Mouse (Mus musculus): Measurements from ENCODE around the gene Hoxb13. TPM values are rescaled to one million over a fixed set of nuclear protein-coding genes. Genes with fewer than 3 reads are reported as not detected.
A peak's percentile ranks its signal among the peaks of the same experiment; 100 is the strongest.

Hoxb13 gene
- not detected for total RNA-seq (2021)

DNA sequence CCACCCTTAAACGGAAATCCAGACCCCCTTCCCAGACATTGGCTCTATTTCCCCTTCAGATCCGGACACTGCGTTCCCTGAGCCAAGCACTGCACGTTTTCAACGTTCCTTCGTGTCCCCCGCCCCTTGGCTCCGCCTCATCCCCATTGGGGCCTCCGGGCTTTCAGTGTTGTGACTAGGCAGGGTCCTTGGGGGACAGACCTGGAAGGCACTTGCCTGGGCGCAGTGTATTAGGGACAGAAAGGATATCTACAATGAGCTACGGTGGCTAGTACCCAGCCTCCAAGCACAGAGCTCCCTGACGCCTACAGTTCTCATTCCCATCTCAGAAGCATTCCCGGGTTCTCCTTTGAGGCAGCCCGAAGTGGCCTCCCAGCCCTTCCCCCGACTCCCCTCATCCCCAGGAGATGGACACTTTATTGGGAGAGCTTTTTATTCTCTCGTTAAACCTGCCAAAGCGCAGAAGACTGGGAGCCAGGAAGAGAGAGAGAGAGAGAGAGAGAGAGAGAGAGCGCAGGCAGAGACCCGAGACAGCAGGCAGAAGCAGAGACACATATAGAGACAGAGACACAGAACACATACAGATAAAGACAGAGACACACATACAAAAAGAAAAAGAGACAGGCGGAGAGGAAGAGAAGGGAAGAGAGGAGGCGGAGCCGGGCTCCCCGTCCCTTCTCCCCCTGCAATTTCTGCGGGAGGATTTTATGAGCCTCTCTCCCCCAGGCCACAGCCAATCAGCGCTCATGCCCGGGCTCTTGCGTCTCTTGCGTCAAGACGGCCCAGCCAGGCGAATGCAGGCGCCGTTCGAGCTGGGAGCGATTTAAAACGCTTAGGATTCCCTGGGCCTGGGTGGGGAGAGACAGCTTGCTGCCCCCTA is at the start of gene Hoxb13:
Hoxb13 (plus strand) TSS at position 796 of the 880 bp plus-strand sequence.
- no peak for DNase-seq

DNA sequence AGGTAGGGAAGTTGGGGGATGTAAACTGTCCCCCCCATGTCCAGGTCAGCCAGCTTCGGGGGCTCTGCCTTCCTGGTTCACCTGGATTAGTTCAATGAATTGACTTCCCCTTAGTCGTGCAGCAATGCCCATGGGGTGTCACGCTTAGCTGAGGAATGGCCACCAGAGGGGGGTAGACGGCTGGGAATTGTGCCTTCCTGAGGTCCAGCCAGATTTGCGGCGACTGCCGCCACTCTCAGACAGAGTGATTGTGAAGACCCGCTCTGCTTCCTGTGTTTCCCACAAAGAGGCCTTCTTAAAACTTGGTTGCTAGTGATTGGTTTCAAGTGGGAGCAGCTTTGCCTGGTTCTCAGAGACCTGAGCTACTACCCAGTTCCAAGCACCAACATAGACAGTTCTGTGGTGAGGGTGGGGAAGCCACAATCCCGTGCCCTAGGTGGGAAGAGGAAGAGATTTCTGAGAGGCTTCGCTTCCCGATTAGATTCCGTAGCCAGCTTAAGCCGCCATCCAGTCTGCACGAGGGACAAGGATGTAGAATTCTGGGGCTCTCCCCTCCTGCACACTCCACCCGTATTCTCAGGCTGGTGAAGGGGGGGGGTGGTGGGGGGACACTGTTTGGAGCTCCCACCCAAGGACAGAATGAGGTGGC is 48.4 kb upstream of the Hoxb13 start:
- DNase-seq = peak; percentile 86

GRCm38 (mm10) chr11:96147471-96147870 is 46.6 kb upstream of the Hoxb13 start:
- no peak for DNase-seq

- no peak for DNase-seq
Observed at GRCm38 (mm10) chr11:96164769-96165168, 29.3 kb upstream of the Hoxb13 start.

DNA sequence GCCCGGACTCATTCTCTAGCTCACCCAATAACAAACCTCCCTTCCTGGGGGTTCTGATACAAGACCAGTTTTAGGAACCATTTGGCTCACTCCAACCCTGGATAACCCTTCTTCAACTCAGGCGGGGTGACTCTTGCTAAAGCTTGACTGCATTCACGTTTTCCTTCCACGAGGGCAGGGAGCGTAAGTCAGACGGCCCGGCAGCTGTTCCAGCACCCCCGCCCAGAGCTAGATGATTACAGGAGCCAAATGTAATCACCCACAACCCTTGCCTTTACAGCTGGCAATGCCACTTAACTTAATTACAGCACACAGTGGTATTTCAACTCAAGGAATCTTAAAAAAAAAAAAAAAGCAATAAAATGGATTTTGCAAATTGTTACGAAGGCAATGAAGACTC is 26.0 kb upstream of the Hoxb13 start:
- DNase-seq = no peak

DNA sequence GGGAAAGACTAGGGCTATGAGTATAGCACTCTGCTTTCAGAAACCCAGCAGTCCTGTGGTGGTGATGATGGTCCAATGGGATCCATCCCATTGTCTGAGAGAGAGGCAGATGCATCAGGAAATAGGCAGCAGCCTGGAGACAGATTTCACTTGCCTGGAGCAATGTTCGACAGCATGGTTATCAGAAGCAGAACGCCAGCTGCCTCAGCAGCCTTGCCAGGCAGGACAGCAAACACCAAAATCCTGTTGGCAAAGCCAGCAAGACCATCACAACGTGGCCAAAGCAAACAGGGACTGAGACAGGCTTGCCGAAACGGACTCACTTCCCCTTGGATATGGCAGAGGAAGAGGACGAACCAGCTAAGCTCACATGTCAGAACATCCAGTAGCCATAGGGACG is 25.1 kb upstream of the Hoxb13 start:
- DNase-seq = no peak

GRCm38 (mm10) chr11:96170711-96171379 is 23.3 kb upstream of the Hoxb13 start:
- no peak for DNase-seq

DNA sequence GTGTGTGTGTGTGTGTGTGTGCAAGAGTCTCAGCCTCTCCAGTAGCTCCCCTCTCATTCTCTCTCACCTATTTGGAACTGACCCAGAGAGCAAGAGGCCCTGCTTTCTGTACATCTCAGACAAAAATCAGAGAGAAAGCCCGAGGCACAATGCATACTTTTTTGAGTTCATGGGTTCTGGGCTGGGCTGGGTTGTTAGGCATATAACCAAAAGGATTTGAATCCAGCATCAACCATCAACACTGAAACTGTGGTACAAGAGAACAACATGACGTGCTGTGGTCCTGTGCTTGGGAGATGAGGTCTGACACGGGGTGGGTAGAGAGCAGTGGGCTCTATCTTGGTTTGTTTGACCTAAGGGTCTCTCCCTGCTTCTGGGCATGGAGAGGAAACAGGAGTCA is 22.5 kb upstream of the Hoxb13 start:
- no peak for DNase-seq

DNA sequence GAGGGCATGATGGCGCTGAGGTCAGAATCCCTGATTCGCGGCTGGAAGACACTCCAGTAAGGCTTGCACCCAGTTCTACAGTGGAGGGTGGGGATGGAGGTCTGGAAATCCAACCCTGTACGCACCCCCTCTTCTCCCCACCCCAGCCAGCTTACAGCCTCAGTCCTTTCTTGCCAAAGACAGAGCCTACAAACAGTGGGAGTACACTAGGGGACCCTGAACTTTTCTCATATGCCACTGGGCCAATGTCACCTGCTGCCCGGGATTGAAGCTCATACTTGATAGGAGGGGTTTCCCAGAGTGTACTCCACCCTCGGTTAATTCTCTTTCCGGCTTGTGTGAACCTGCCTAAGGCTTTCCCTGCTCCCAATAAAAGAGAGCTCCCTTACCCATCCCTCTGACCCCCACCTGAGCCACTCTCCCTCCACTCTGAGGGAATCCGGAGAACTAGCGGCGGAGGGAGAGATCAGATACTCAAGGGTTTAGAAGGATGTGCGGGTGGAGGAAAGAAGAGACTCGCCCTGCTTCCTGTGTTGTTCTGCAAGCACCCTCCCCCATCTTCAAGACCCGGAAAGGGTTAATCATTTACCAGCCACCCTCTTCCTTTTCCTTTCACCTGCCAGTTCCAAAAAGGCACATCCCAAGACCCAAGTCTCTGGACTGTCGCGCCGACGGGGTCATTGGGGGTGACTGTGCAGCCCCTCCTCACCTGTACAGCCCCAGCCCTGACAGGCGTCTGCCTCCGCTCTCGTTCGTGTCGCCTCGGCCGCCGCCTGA is 21.4 kb upstream of the Hoxb13 start:
- no peak for DNase-seq

DNA sequence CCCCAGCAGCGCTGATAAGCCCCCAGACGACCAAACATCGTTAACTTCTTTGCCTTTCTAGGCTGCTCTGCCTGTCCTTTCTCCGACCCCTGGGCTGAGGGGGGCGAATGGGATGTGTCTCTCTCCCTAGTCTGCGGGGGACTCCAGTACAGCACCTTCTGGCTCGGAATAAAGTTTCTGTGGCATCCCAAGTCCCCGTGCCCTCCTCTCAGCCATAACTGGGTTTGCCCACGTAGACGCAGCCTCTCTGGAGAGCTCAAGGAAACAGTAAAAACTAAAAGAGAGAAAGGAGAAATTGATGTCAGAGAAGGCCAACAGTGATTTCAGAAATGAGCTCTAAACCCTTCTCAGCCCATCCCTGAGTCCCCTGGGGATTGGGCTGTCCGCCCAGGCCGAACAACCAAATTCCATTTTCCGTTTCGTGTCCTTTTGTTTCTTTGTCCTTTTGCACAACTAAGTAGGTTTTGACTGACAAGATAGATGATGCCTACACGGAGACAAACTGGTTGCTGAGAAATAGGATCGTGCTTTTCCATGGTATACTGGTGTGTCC is 20.8 kb upstream of the Hoxb13 start:
- DNase-seq = no peak

DNA sequence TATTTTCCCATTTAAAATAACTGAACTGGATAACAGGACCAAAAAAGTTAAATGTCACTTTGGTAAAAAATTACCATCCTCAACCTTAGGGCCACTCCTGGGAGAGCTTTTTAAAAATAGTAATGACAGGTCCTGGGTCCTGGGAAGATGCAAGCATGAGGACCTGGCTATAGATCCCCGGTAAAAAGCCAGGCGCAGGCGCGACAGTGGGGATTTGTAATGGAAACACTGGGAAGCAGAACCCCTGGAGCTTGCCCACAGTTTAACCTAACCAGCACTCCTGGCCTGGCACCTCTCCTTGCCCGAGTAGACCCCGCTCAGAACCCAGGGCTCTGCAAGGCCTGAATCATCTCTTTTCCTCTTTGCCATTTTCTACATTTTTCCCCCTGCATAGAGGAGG is 19.2 kb upstream of the Hoxb13 start:
- no peak for DNase-seq

DNA sequence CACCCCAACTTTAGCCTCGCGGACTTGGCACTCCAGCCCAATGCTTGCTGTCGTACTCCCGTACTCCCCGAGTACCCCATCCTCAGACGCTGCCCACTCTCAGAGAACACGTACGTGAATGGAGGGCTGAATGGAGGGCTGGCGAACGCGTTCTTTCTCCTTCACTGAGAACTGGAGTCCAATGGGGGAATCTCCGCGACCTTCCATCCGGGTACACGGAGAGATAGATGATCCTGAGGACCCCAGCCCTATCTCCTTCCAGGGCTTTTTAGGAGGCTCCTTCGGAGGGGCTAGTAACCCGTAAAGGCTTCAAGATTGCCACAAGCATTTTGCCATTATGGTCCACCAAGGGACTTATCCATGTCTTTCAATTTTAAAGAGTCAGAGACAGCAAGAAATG is 18.6 kb upstream of the Hoxb13 start:
- no peak for DNase-seq

GRCm38 (mm10) chr11:96175951-96176530 is 18.1 kb upstream of the Hoxb13 start:
- DNase-seq = no peak

DNA sequence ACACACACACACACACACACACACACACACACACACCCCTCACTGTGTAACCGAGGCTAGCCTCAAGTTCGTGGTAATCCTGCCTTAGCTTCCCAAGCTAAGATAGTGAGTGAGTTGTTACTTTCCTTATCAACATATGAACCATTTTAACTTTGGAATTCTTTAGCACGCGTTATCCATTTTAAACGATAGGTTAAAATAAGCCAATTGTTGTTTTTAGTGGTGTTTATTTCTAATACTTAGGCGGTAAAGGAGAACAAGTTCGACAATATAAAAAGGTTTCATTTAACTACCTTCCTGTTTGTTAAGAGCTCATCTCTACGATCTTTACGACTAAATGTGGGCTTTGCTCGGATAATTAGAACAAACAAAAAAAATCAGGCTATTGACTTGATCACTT is 17.3 kb upstream of the Hoxb13 start:
- no peak for DNase-seq

GRCm38 (mm10) chr11:96177546-96178174 is 16.5 kb upstream of the Hoxb13 start:
- no peak for DNase-seq

DNA sequence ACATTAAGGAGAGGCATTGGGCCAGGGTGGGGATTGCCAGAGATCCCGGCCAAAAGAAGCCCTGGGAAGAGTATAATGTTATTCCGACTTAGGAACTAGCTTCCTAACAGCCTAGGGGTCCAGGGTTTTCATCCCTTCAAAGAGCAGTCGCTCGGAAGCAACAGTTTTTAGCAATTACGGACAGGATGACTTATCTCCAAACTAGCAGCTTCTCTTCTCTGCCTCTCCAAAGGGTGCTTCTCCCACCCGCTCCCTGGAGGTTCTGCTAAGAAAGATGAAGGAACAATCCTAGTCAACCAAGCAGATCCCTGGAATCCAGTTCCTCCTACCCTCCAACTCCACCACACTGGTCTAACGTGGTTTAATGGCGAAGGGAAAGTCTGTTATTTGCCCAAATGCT is 15.8 kb upstream of the Hoxb13 start:
- no peak for DNase-seq

- no peak for DNase-seq
Observed at GRCm38 (mm10) chr11:96178911-96179503, 15.1 kb upstream of the Hoxb13 start.

GRCm38 (mm10) chr11:96181061-96181460 is 13.1 kb upstream of the Hoxb13 start:
- no peak for DNase-seq

DNA sequence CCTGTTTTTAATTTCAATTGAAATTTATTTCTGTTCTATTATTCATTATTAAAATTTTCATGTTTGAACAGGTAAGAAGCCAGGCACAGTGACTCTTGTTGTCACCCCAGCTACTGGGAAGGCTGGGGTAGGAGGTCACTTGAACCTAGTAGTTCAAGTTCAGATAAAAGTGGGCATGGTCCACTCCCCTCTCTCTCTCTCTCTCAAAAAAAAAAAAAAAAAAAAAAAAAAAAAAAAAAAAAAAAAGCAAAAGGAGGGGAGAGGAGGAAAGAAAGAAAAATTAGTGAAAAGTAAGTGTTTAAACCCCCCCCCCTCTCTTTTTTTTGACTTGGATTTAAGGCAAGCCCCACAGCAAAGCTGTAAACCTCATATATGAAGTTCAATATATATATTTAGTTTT is 9.9 kb upstream of the Hoxb13 start:
- DNase-seq = no peak

GRCm38 (mm10) chr11:96187321-96187720 is 6.8 kb upstream of the Hoxb13 start:
- no peak for DNase-seq

All from heart, postnatal 4 days (tissue).